Mouse (Mus musculus) neural tube, postnatal 0 days (tissue): ENCODE data around the gene Paqr3. TPM values are rescaled to one million over a fixed set of nuclear protein-coding genes. Genes with fewer than 3 reads are reported as not detected.

Source experiments
- polyA plus RNA-seq: library from polyadenylated mRNA; unstranded; fragments of >200 nt; fragmentation: Nextera tagmentation; extraction: Ambion mirVana; gene quantifications from 2 replicates; pipeline ENCODE4 v1.2.1, GENCODE M21; 2015

The Paqr3 gene
- polyA plus RNA-seq, result 11.1 and 12.8 TPM in 2 replicates

DNA sequence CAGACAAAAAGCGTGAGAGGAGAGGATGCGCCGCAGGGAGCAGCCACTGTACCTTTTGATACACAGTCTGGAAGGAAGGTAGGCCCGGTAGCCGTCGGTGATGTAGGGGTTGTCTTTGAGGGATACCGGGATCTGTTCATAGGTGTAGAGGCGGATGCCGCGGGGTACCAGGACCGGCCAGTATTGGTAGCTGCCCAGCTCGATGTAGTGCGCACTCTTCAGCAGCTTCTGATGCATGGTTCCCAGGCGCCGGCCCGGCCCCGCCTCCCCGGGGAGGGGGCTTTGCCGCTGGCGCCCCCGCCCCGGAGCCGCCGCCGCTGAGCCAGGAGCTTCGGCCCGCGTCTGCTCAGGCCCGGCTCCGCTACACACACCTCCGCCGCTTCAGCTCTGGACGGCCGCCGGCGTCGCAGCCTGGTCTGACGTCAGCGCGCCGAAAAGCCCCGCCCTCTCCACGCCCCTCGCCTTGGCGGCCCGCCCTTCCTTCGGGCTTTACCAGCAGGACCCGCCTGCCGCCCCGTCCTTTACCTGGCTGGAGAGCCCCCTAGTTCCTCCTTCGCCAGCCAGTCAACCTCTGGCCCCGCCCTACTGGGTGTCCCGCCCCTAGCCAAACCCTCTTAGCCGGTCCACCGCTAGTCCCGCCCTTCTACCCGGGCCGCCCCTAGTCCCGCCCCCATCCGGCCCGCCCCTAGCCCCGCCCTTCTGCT lies at the start of gene Paqr3:
TSS of gene Paqr3 (minus strand) at position 390 of the 704 bp plus-strand sequence.

Other genes starting within 250 kb of the Paqr3 start
- 9.1 and 10.1 TPM in 2 replicates for gene Bmp2k, start 113.9 kb downstream of the Paqr3 start, polyA plus RNA-seq